Mouse (Mus musculus) stomach, embryonic 16.5 days (tissue): Measurements from ENCODE around the gene P4hb. TPM values are rescaled to one million over a fixed set of nuclear protein-coding genes. Genes with fewer than 3 reads are reported as not detected.
A peak's percentile ranks its signal among the peaks of the same experiment; 100 is the strongest.
"Not testable (repeated sequence)": the region's sequence is repeated elsewhere in the genome, so short reads cannot be mapped to it uniquely, and the experiment has no call there.

Experiments
- ATAC-seq: fragments of 200-750 bp; cut with Nextera tagmentation; 2 replicates; pipeline ENCODE4 v1.8.0; 2017; ENCODE audit warnings: moderate number of reproducible peaks, moderate TSS enrichment; ENCODE audit not compliant: insufficient read depth, low FRiP score
- H3K27ac ChIP-seq: fragments of 300-500 bp; sonication (generic); 2 replicates; pipeline ENCODE4 v1.5.1; 2014; ENCODE audit warnings: low read length
- H3K27me3 ChIP-seq: fragments of 300-500 bp; sonication (generic); 2 replicates; pipeline ENCODE4 v1.6.1; 2014; ENCODE audit warnings: low read length, control low read depth, mixed read lengths; ENCODE audit not compliant: control insufficient read depth, insufficient read depth
- H3K36me3 ChIP-seq: fragments of 300-500 bp; sonication (generic); 2 replicates; pipeline ENCODE4 v1.6.1; 2014; ENCODE audit warnings: low read length; ENCODE audit not compliant: control insufficient read depth, insufficient read depth
- H3K4me1 ChIP-seq: fragments of 300-500 bp; sonication (generic); 2 replicates; pipeline ENCODE4 v1.6.1; 2014; ENCODE audit warnings: low read length, control low read depth, mixed read lengths; ENCODE audit not compliant: control insufficient read depth, insufficient read depth
- H3K4me2 ChIP-seq: fragments of 300-500 bp; sonication (generic); 2 replicates; pipeline ENCODE4 v1.6.1; 2014; ENCODE audit warnings: low read depth, low read length, mixed read lengths
- H3K4me3 ChIP-seq: fragments of 300-500 bp; sonication (generic); replicated peaks from 2 replicates; pipeline ENCODE4 v1.5.1; 2014; ENCODE audit warnings: mild to moderate bottlenecking, low read length
- H3K9ac ChIP-seq: fragments of 300-500 bp; sonication (generic); 2 replicates; pipeline ENCODE4 v1.6.1; 2014; ENCODE audit warnings: low read length
- H3K9me3 ChIP-seq: fragments of 300-500 bp; sonication (generic); replicated peaks from 2 replicates; pipeline ENCODE4 v1.6.1; 2016; ENCODE audit warnings: low read length, control low read depth; ENCODE audit not compliant: control insufficient read depth
- WGBS: fragments of 180-500 bp; shearing (Covaris S2); extraction: QIAGEN DNeasy Blood & Tissue Kit; methylation state at CpG from one replicate; pipeline ENCODE4 v1.1.7; 2014; 5-methylcytosine and 5-hydroxymethylcytosine counted together
- polyA plus RNA-seq: library from polyadenylated mRNA; unstranded; fragments of >200 nt; fragmentation: Nextera tagmentation; extraction: Ambion mirVana; gene quantifications from 2 replicates; pipeline ENCODE4 v1.2.1, GENCODE M21; 2015

The P4hb gene
- polyA plus RNA-seq, 1 experiment from 2014 or later = 1,026 TPM

DNA sequence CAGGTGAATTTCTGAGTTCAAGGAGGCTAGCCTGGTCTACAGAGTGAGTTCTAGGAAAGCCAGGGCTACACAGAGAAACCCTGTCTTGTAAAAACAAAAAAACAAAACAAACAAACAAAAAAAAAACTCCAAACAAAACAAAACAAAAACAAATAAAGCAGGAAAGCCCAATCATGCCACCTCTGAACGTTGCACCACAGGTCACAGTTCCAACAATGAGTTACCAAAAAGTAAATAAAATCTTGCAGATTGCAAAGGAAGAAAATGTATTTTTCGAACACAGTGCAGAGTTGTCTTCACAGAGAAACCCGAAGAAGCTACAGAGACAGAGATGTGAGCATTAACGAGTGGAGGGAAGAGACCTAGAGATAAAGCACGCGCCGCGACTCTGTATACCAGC lies 50.5 kb downstream of the P4hb start:
- WGBS = 81% methylated on average over 8 of the region's 8 CpGs
- no peak overlapping the region for H3K4me3 ChIP-seq
- H3K9me3 ChIP-seq = no peaks in the 10 kb centered on the region

GRCm38 (mm10) chr11:120520967-120521540 lies 52.0 kb downstream of the P4hb start:
- peak overlapping the region; percentile 76 for H3K27ac ChIP-seq
- peak; percentile 59; the same call in 1 of the 2 replicates for ATAC-seq
- H3K4me3 ChIP-seq = no peak overlapping the region
- 57% methylated on average over 5 of the region's 5 CpGs for WGBS
- no peaks in the 10 kb centered on the region for H3K27me3 ChIP-seq
- no peak overlapping the region for H3K4me2 ChIP-seq
- no peaks in the 10 kb centered on the region for H3K36me3 ChIP-seq
- peaks cover 11% of the 10 kb centered on the region for H3K4me1 ChIP-seq
- no peaks in the 10 kb centered on the region for H3K9me3 ChIP-seq
- peak overlapping the region; percentile 62 for H3K9ac ChIP-seq

More for the DNA sequence above, 50.5 kb downstream of the P4hb start:
- H3K36me3 ChIP-seq = no peaks in the 10 kb centered on the region
- peaks cover 11% of the 10 kb centered on the region for H3K4me1 ChIP-seq
- ATAC-seq = no peak
- H3K27ac ChIP-seq = no peak overlapping the region
- H3K4me2 ChIP-seq = no peak overlapping the region
- H3K9ac ChIP-seq = no peak overlapping the region
- H3K27me3 ChIP-seq = no peaks in the 10 kb centered on the region

DNA sequence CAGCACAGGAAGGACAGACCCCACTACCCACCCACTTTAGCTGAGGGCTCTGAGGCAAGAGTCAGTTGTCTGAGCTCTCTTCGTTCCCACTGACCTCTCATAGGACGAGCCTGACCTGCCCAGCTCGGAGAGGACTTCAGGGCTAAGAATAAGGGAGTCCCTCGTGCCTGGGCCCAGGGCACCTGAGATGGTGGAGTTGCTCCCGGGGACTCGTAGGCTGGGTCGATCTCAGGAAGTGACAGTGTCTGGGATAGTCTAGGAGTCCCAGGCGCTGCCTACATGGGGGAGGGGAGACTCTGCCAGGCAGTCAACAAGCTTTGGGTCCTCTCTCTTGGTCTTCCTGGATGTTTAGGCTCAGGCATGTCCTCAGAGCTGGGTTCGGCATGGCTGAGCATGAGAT lies 52.6 kb downstream of the P4hb start:
- H3K27me3 ChIP-seq = no peaks in the 10 kb centered on the region
- peaks cover 11% of the 10 kb centered on the region for H3K4me1 ChIP-seq
- ATAC-seq = no peak
- H3K27ac ChIP-seq = peak overlapping the region; percentile 76; the same call in 1 of the 2 replicates
- H3K4me2 ChIP-seq = no peak overlapping the region
- no peak overlapping the region for H3K9ac ChIP-seq
- H3K4me3 ChIP-seq = no peak overlapping the region
- no peaks in the 10 kb centered on the region for H3K36me3 ChIP-seq
- no peaks in the 10 kb centered on the region for H3K9me3 ChIP-seq
- WGBS = 69% methylated on average over 9 of the region's 9 CpGs

DNA sequence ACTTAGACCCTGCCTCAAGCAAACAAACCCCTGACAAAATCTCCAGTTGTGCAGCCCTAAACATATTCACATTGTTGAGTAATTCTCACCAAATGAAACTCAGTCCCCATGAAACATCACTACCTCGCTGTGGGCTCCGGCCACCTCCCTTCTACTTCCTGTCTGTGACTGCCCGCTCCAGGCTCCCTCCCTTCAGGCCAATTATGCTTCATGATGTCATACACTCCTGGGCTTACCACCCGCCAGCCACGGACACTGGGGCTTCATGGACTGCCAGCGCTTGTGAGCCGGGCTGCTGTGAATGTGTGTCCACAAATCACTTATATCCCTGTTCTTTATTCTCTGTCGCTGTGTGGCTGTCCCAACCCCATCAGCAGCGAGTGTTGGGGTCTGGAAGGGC lies 53.3 kb downstream of the P4hb start:
- Histone ChIP-seq H3K27me3 (no peaks in the 10 kb centered on the region), H3K4me1 (peaks cover 11% of the 10 kb centered on the region), H3K4me2 (no peak overlapping the region), H3K27ac (no peak overlapping the region; the same call in 1 of the 2 replicates), H3K4me3 (no peak overlapping the region), H3K36me3 (no peaks in the 10 kb centered on the region), H3K9me3 (no peaks in the 10 kb centered on the region), H3K9ac (no peak overlapping the region; the same call in 1 of the 2 replicates)
- ATAC-seq = no peak
- 49% methylated on average over 9 of the region's 9 CpGs for WGBS

GRCm38 (mm10) chr11:120518558-120518957 lies 54.5 kb downstream of the P4hb start:
- no peak overlapping the region for H3K4me3 ChIP-seq
- WGBS = 32% methylated on average over 6 of the region's 6 CpGs
- H3K4me1 ChIP-seq = peaks cover 11% of the 10 kb centered on the region
- no peaks in the 10 kb centered on the region for H3K27me3 ChIP-seq
- no peaks in the 10 kb centered on the region for H3K9me3 ChIP-seq
- peak overlapping the region; percentile 70 for H3K27ac ChIP-seq
- no peaks in the 10 kb centered on the region for H3K36me3 ChIP-seq
- 0 out of 2 replicates have a peak overlapping the region, but pooled peaks have one; percentile 2 for H3K4me2 ChIP-seq
- peak overlapping the region; percentile 16; the same call in 1 of the 2 replicates for H3K9ac ChIP-seq
- peak; percentile 70 for ATAC-seq

DNA sequence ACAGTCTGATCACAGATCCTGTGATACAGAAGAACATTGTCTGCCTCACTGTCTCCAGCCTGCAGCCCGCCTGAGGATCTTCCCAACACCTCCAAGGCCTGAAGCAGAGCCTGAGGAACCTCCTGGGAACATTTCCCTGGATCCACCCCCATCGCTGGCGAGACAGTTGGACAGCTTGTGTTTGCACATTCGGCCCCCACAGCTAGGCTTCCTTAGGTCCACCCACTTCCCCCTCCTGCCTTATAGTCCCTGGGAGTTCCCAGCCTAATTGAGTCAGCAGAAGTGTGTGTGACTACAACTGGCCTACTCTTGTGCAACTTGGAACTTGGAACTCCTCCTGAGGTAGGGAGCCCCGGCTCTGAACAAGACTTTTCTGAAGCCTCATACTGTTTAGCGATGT lies 55.0 kb downstream of the P4hb start:
- Histone ChIP-seq H3K27me3 (no peaks in the 10 kb centered on the region), H3K27ac (peak overlapping the region; percentile 70), H3K36me3 (no peaks in the 10 kb centered on the region), H3K9ac (no peak overlapping the region), H3K9me3 (no peaks in the 10 kb centered on the region), H3K4me2 (0 out of 2 replicates have a peak overlapping the region, but pooled peaks have one; percentile 2), H3K4me3 (no peak overlapping the region), H3K4me1 (peaks cover 11% of the 10 kb centered on the region)
- 52% methylated on average over 6 of the region's 6 CpGs for WGBS
- ATAC-seq = peak; percentile 34; the same call in 1 of the 2 replicates

- Histone ChIP-seq H3K36me3 (no peaks in the 10 kb centered on the region), H3K27ac (no peak overlapping the region), H3K4me1 (peaks cover 11% of the 10 kb centered on the region), H3K9ac (no peak overlapping the region), H3K4me3 (no peak overlapping the region), H3K4me2 (no peak overlapping the region), H3K27me3 (no peaks in the 10 kb centered on the region), H3K9me3 (no peaks in the 10 kb centered on the region)
- ATAC-seq = no peak
- WGBS = 77% methylated on average over 4 of the region's 4 CpGs
Measured at GRCm38 (mm10) chr11:120517147-120517546, 55.9 kb downstream of the P4hb start.

GRCm38 (mm10) chr11:120515611-120516010 lies 57.4 kb downstream of the P4hb start:
- Histone ChIP-seq H3K36me3 (no peaks in the 10 kb centered on the region), H3K9me3 (no peaks in the 10 kb centered on the region), H3K4me3 (no peak overlapping the region), H3K27me3 (no peaks in the 10 kb centered on the region), H3K9ac (peak overlapping the region; percentile 27), H3K4me2 (no peak overlapping the region), H3K27ac (no peak overlapping the region), H3K4me1 (peaks cover 11% of the 10 kb centered on the region)
- peak; percentile 75 for ATAC-seq
- WGBS = 20% methylated on average over 17 of the region's 17 CpGs

GRCm38 (mm10) chr11:120514262-120514661 lies 58.8 kb downstream of the P4hb start:
- not testable (repeated sequence) for H3K4me3 ChIP-seq, ATAC-seq, H3K9ac ChIP-seq, H3K9me3 ChIP-seq, H3K4me2 ChIP-seq, H3K27me3 ChIP-seq, H3K27ac ChIP-seq, H3K36me3 ChIP-seq
- H3K4me1 ChIP-seq = peaks cover 18% of the 10 kb centered on the region
- WGBS = 90% methylated on average over 2 of the region's 2 CpGs
